Mouse (Mus musculus) spleen, postnatal 36 days (tissue): ENCODE data around the gene Pam.

Experiments
- DNase-seq, 2 experiments: peaks; one replicate each; pipeline ENCODE4 v3.0.0; 2022; ENCODE audit warnings: low spot score in 2 of 2, mixed read lengths in 1 of 2

Pam gene

GRCm38 (mm10) chr1:97915726-97916125 lies 179.7 kb downstream of the Pam start:
- DNase-seq: no peak

GRCm38 (mm10) chr1:97910874-97911273 lies 184.6 kb downstream of the Pam start:
- DNase-seq: no peak

- DNase-seq: no peak
Observed at GRCm38 (mm10) chr1:97909561-97909960, 185.9 kb downstream of the Pam start.

- no peak for DNase-seq
Observed at GRCm38 (mm10) chr1:97908736-97909135, 186.7 kb downstream of the Pam start.

- no peak for DNase-seq
Observed at GRCm38 (mm10) chr1:97903912-97904460, 191.5 kb downstream of the Pam start.

GRCm38 (mm10) chr1:97902830-97903229 lies 192.6 kb downstream of the Pam start:
- DNase-seq: no peak

GRCm38 (mm10) chr1:97900559-97901153 lies 194.8 kb downstream of the Pam start:
- no peak for DNase-seq

- no peak for DNase-seq
Observed at GRCm38 (mm10) chr1:97887511-97887910, 207.9 kb downstream of the Pam start.

- no peak for DNase-seq
Observed at GRCm38 (mm10) chr1:97883498-97883897, 211.9 kb downstream of the Pam start.

GRCm38 (mm10) chr1:97877037-97877436 lies 218.4 kb downstream of the Pam start:
- no peak for DNase-seq

- no peak for DNase-seq
Observed at GRCm38 (mm10) chr1:97873490-97874054, 221.9 kb downstream of the Pam start.

GRCm38 (mm10) chr1:97872493-97872892 lies 223.0 kb downstream of the Pam start:
- DNase-seq: no peak

GRCm38 (mm10) chr1:97872072-97872471 lies 223.4 kb downstream of the Pam start:
- DNase-seq: no peak

- DNase-seq: no peak
Observed at GRCm38 (mm10) chr1:97864135-97864534, 231.3 kb downstream of the Pam start.

GRCm38 (mm10) chr1:97863140-97863539 lies 232.3 kb downstream of the Pam start:
- DNase-seq: no peak

- DNase-seq: no peak
Observed at GRCm38 (mm10) chr1:97862734-97863133, 232.7 kb downstream of the Pam start.

- DNase-seq: no peak
Observed at GRCm38 (mm10) chr1:97854256-97854655, 241.2 kb downstream of the Pam start.

GRCm38 (mm10) chr1:97851601-97852175 lies 243.8 kb downstream of the Pam start:
- no peak for DNase-seq

- no peak for DNase-seq
Observed at GRCm38 (mm10) chr1:97848601-97849241, 246.7 kb downstream of the Pam start.

GRCm38 (mm10) chr1:97843220-97843992 lies 252.0 kb downstream of the Pam start:
- DNase-seq: no peak

GRCm38 (mm10) chr1:97834354-97834822 lies 261.1 kb downstream of the Pam start:
- DNase-seq: no peak
